Mouse (Mus musculus): Measurements from ENCODE around the gene Dnmt3a. TPM values are rescaled to one million over a fixed set of nuclear protein-coding genes. Genes with fewer than 3 reads are reported as not detected.

Dnmt3a gene
- total and polyA plus RNA-seq, 3 experiments, result 13.6 to 56.0 (median 50.9) TPM

DNA sequence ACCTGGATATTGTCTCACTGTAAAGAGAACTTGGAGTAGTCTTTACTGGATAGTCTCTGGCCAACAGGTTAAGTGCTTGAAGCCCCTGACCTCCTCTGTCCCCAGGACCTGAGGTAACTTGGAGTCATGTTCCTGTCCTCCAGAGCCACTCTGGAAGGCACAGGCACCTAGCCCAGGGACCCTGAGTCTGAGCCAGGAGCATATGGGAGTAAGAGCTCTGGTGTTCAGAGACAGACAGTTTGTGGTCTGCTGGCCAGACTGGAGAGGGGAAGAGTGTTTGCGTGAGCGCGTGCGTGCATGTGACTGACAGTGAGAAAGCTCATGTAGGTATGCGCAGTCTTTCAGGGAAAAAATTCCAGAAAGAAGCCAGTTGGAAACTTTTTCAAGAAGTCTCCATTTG, 64.2 kb downstream of the Dnmt3a start:
- DNase-seq, result no peak
- 73% methylated on average over 5 of the region's 5 CpGs for WGBS
- intact Hi-C loops (cut with DNase I), result loop anchor here (5.0 kb wide), 1 partner anchor 63 kb away; the partner anchor contains the start of gene Dnmt3a
- 0 out of 2 replicates have a peak, but pooled peaks have one; percentile 18 for TF ChIP-seq EP300 (IDR thresholded peaks at IDR 0.05; ENCODE audit: insufficient read depth, low read depth, low read length)
- no peak for TF ChIP-seq CTCF (IDR thresholded peaks at IDR 0.05)
- peaks cover 30% of the 10 kb centered on the region for H3K4me1 ChIP-seq (ENCODE audit: control insufficient read depth, insufficient read depth, low read length)
- H3K36me3 ChIP-seq (ENCODE audit: control insufficient read depth, insufficient read depth, low read length), result peaks cover 8% of the 10 kb centered on the region; the same call in 1 of the 2 replicates
- H3K79me2 ChIP-seq (replicated peaks; ENCODE audit: control insufficient read depth, insufficient read depth, low read length), result no peaks in the 10 kb centered on the region; the same call in 1 of the 2 replicates
- peak overlapping the region; percentile 40 for H3K27ac ChIP-seq
- H3K9ac ChIP-seq (ENCODE audit: low read depth, low read length), result no peak overlapping the region
- no peaks in the 10 kb centered on the region for H3K27me3 ChIP-seq (ENCODE audit: control insufficient read depth, insufficient read depth, low read length)
- no peak overlapping the region for H3K4me3 ChIP-seq

DNA sequence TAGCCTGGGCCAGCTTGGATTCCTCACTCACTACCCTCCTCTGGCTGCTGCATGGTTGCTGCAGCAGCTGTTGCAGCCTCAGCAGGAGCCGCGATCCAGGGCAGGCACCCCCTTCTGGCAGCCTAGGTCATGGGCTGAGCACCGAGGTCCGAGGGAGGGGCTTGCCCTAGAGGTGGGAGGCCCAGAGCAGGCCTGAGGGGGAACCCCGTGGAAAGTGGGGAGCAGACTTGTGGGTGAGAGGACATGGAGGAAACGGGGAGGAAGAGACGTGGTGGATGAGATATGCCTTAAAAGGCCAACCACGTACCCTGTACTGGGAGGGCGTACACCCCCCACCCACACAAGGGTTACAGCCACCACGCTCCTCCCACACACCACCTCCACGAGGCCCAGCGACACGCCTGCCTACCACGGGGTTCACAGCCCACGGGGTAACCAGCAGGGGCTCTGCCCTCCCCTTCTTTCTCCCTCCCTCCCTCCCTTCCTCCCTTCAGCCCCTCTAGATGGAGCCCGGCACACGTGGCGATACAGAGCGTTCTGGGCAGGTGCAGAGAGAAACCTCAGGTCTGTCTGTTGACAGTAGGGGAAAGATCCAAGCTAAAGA, 65.2 kb downstream of the Dnmt3a start:
- Histone ChIP-seq H3K4me3 (no peak overlapping the region), H3K79me2 (replicated peaks; ENCODE audit: control insufficient read depth, insufficient read depth, low read length) (no peaks in the 10 kb centered on the region; the same call in 1 of the 2 replicates), H3K36me3 (ENCODE audit: control insufficient read depth, insufficient read depth, low read length) (peaks cover 8% of the 10 kb centered on the region; the same call in 1 of the 2 replicates), H3K27me3 (ENCODE audit: control insufficient read depth, insufficient read depth, low read length) (no peaks in the 10 kb centered on the region), H3K9ac (ENCODE audit: low read depth, low read length) (no peak overlapping the region), H3K4me1 (ENCODE audit: control insufficient read depth, insufficient read depth, low read length) (peaks cover 30% of the 10 kb centered on the region), H3K27ac (peak overlapping the region; percentile 52; the same call in 1 of the 2 replicates)
- peak in 1 of 2 experiments; percentile 57 for DNase-seq
- TF ChIP-seq POLR2A (IDR thresholded peaks at IDR 0.05; ENCODE audit: insufficient read depth, low read depth, low read length) (no peak), CTCF (IDR thresholded peaks at IDR 0.05) (peak; percentile 50)
- intact Hi-C loops (cut with DNase I), result loop anchor here (5.0 kb wide), 1 partner anchor 64 kb away; the partner anchor contains the start of gene Dnmt3a
- WGBS, result 43% methylated on average over 19 of the region's 19 CpGs

DNA sequence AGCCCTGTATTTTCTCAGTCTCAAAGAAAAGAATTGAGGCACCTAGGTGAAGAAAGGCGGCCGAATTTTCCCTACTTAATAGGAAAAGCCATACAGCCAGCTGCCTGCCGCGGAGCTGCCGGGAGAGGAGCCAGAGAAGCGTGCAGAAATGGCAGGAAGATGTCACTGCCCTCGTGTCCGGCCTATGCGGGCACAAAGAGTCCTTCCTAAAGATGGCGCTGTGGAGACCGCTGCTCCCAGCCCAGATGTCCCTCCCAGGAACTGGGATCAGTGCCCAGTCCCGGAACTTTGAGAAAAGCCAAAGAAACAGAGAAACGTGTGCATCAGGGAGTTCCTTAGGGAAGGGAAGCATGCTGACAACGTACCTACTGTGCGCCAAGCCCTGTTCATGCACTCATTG, 65.8 kb downstream of the Dnmt3a start:
- peaks cover 27% of the 10 kb centered on the region for H3K4me1 ChIP-seq (ENCODE audit: control insufficient read depth, insufficient read depth, low read length)

DNA sequence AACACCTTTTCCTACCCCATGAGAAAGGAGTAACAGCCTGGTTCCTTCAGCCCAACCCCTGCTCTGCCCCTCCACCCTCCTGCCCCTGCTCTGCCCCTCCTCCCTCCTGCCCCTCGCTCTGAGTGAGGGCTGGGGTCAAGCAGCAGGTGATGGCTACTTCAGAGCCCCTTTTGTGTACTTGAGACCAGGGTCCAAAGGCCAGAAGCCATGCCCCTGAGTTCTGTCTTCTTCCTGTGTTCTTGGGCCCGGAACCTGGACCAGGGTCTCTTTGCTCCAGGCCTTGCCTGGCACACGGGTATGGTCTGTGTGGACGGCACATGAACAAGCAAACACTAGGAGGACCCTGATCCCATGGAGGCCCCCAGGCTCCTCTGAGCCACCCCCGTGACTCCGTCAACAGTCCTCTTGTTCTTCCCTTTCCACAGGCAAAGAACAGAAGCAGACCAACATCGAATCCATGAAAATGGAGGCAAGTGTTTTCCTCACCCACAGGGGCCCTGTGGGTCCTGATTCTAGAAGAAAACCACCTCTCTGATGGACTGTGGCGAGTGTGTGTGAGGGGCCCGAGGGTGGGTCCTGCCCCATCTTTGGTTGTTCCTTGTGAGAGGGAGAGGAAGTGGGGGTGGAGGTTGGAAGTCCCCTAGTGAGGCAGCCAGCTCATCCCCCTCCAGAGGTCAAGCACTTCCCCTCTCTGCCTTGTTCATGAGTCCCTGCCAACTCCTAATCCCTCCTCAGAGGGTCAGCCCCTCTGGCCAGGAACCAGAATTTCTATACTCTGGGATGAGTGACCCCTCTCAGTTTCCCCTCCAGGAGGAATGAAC, 66.8 kb downstream of the Dnmt3a start:
- H3K4me1 ChIP-seq (ENCODE audit: control insufficient read depth, insufficient read depth, low read length), result peaks cover 26% of the 10 kb centered on the region
- H3K27me3 ChIP-seq (ENCODE audit: control insufficient read depth, insufficient read depth, low read length), result no peaks in the 10 kb centered on the region
- peak overlapping the region; percentile 31 for H3K27ac ChIP-seq
- intact Hi-C loops (cut with DNase I), result loop anchor here (5.0 kb wide), 1 partner anchor 65 kb away; the partner anchor contains the start of gene Dnmt3a
- no peak for TF ChIP-seq EP300 (IDR thresholded peaks at IDR 0.05; ENCODE audit: insufficient read depth, low read depth, low read length)
- TF ChIP-seq POLR2A (IDR thresholded peaks at IDR 0.05; ENCODE audit: insufficient read depth, low read depth, low read length), result no peak
- TF ChIP-seq CTCF (IDR thresholded peaks at IDR 0.05), result no peak
- no peak for DNase-seq
- H3K4me3 ChIP-seq, result no peak overlapping the region
- 72% methylated on average over 9 of the region's 9 CpGs for WGBS
- peaks cover 3% of the 10 kb centered on the region; the same call in 1 of the 2 replicates for H3K36me3 ChIP-seq (ENCODE audit: control insufficient read depth, insufficient read depth, low read length)
- no peaks in the 10 kb centered on the region for H3K79me2 ChIP-seq (replicated peaks; ENCODE audit: control insufficient read depth, insufficient read depth, low read length)
- H3K9ac ChIP-seq (ENCODE audit: low read depth, low read length), result no peak overlapping the region

More for the DNA sequence above, 65.8 kb downstream of the Dnmt3a start:
- peak; percentile 84 for TF ChIP-seq CTCF (IDR thresholded peaks at IDR 0.05)
- no peak for TF ChIP-seq POLR2A (IDR thresholded peaks at IDR 0.05; ENCODE audit: insufficient read depth, low read depth, low read length)
- TF ChIP-seq EP300 (IDR thresholded peaks at IDR 0.05; ENCODE audit: insufficient read depth, low read depth, low read length), result peak; percentile 56; the same call in 1 of the 2 replicates
- Histone ChIP-seq H3K4me3 (no peak overlapping the region), H3K79me2 (replicated peaks; ENCODE audit: control insufficient read depth, insufficient read depth, low read length) (no peaks in the 10 kb centered on the region), H3K27me3 (ENCODE audit: control insufficient read depth, insufficient read depth, low read length) (no peaks in the 10 kb centered on the region), H3K9ac (ENCODE audit: low read depth, low read length) (no peak overlapping the region), H3K36me3 (ENCODE audit: control insufficient read depth, insufficient read depth, low read length) (peaks cover 3% of the 10 kb centered on the region; the same call in 1 of the 2 replicates), H3K27ac (peak overlapping the region; percentile 52; the same call in 1 of the 2 replicates)
- intact Hi-C loops (cut with DNase I), result loop anchor here (5.0 kb wide), 1 partner anchor 64 kb away; the partner anchor contains the start of gene Dnmt3a
- peak; percentile 81 to 87 for DNase-seq
- WGBS, result 17% methylated on average over 15 of the region's 15 CpGs

DNA sequence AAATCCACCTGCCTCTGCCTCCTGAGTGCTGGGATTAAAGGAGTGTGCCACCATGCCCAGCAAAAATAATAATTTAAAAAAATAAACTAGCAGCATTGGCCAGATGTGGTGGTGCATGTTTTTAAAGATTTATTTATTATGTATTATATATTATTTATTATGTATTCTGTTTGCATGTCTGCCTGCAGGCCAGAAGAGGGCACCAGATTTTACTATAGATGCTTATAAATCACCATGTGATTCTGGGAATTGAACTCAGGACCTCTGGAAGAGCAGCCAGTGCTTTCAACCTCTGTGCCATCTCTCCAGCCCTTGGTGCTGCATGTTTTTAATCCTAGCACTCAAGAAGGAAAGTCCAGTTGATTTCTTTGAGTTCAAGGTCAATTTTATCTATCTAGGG, 69.7 kb downstream of the Dnmt3a start:
- TF ChIP-seq CTCF (IDR thresholded peaks at IDR 0.05) (peak; percentile 67), POLR2A (IDR thresholded peaks at IDR 0.05; ENCODE audit: insufficient read depth, low read depth, low read length) (no peak), EP300 (IDR thresholded peaks at IDR 0.05; ENCODE audit: insufficient read depth, low read depth, low read length) (no peak)
- no peaks in the 10 kb centered on the region for H3K79me2 ChIP-seq (replicated peaks; ENCODE audit: control insufficient read depth, insufficient read depth, low read length)
- H3K27me3 ChIP-seq (ENCODE audit: control insufficient read depth, insufficient read depth, low read length), result no peaks in the 10 kb centered on the region
- H3K27ac ChIP-seq, result no peak overlapping the region
- DNase-seq, result no peak
- intact Hi-C loops (cut with DNase I), result no loop called here
- H3K36me3 ChIP-seq (ENCODE audit: control insufficient read depth, insufficient read depth, low read length), result no peaks in the 10 kb centered on the region; the same call in 1 of the 2 replicates
- H3K9ac ChIP-seq (ENCODE audit: low read depth, low read length), result no peak overlapping the region
- H3K4me1 ChIP-seq (ENCODE audit: control insufficient read depth, insufficient read depth, low read length), result peaks cover 12% of the 10 kb centered on the region
- H3K4me3 ChIP-seq, result no peak overlapping the region
